Mouse (Mus musculus): ENCODE measurements around the gene Pde4d. TPM values are rescaled to one million over a fixed set of nuclear protein-coding genes. Genes with fewer than 3 reads are reported as not detected.

Gene Pde4d
- polyA plus RNA-seq, 1 experiment from 2014 or later = 29.2 TPM

DNA sequence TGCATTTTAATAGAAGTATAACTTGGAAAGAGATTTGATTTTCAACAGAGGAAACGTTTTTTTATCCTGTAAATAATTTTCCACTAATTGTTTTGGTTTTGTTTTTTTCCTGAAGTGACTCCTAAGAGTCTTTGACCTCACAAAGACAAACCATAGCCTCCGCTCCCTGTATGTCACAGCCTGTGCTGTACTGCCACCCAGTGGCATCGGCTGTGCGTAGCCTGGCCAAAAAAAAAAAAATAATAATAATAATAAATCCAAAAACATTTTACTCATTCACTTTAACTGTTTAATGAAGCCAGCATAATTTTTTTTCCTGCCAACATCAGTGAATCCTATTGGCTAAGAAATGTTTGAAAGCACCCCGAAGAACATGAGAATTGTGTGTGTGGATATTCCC, 1309.5 kb downstream of the Pde4d start:
- H3K4me2 ChIP-seq (ENCODE audit: low read length) = no peak overlapping the region
- WGBS = 38% methylated on average over 5 of the region's 5 CpGs
- H3K36me3 ChIP-seq (ENCODE audit: control insufficient read depth, insufficient read depth, low read length) = 0 out of 2 replicates have a peak, but pooled peaks cover 2% of the 10 kb centered on the region
- no peaks in the 10 kb centered on the region for H3K9me3 ChIP-seq (ENCODE audit: control insufficient read depth, low read length)
- no peak for ATAC-seq (ENCODE audit: insufficient number of reproducible peaks, insufficient read depth, low FRiP score, low read depth)
- 0 out of 4 replicates have a peak overlapping the region, but pooled peaks of 1 of the 2 experiments have one; percentile 21 for H3K27ac ChIP-seq (replicated peaks in 1 of 2; ENCODE audit: control insufficient read depth in 1 of 2, insufficient read depth in 1 of 2, low read depth in 2 of 2, low read length in 2 of 2)
- H3K9ac ChIP-seq (ENCODE audit: low read length) = no peak overlapping the region
- peaks cover 2 to 10% of the 10 kb centered on the region in 2 experiments; a peak in 3 of 4 replicates for H3K4me1 ChIP-seq (ENCODE audit: control insufficient read depth in 2 of 2, insufficient read depth in 2 of 2, low read length in 2 of 2)
- H3K27me3 ChIP-seq (ENCODE audit: control insufficient read depth, insufficient read depth, low read length) = no peaks in the 10 kb centered on the region
- no peak overlapping the region for H3K4me3 ChIP-seq (ENCODE audit: control insufficient read depth in 1 of 2, insufficient read depth in 1 of 2, low read depth in 1 of 2, low read length in 2 of 2)

DNA sequence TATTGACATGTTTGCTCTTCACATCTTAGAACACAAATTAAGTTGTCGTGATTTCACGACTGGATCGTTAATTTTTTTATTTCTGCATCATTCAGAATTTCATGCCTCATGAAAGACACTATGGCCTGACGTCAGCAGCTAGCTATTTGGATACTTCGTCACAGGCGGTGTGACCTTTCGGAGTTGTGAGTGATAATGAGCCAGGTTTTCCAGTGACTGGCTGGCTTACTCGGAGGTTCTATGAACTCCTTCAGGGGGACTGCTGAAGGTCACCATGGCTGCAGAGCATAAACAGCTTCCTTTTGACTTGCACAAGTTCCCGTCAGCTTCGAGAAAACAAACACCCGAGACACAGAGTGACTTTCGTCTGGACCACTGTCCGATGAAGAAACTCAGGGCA, 1311.3 kb downstream of the Pde4d start:
- H3K4me3 ChIP-seq (ENCODE audit: control insufficient read depth in 1 of 2, insufficient read depth in 1 of 2, low read depth in 1 of 2, low read length in 2 of 2) = no peak overlapping the region
- no peak for ATAC-seq (ENCODE audit: insufficient number of reproducible peaks, insufficient read depth, low FRiP score, low read depth)
- peak overlapping the region; percentile 36 to 60 for H3K27ac ChIP-seq (replicated peaks in 1 of 2; ENCODE audit: control insufficient read depth in 1 of 2, insufficient read depth in 1 of 2, low read depth in 2 of 2, low read length in 2 of 2)
- no peaks in the 10 kb centered on the region for H3K27me3 ChIP-seq (ENCODE audit: control insufficient read depth, insufficient read depth, low read length)
- H3K4me2 ChIP-seq (ENCODE audit: low read length) = no peak overlapping the region
- H3K36me3 ChIP-seq (ENCODE audit: control insufficient read depth, insufficient read depth, low read length) = 0 out of 2 replicates have a peak, but pooled peaks cover 2% of the 10 kb centered on the region
- WGBS = 35% methylated on average over 13 of the region's 13 CpGs
- H3K9me3 ChIP-seq (ENCODE audit: control insufficient read depth, low read length) = no peaks in the 10 kb centered on the region
- peaks cover 2 to 10% of the 10 kb centered on the region in 2 experiments; a peak in 3 of 4 replicates for H3K4me1 ChIP-seq (ENCODE audit: control insufficient read depth in 2 of 2, insufficient read depth in 2 of 2, low read length in 2 of 2)
- no peak overlapping the region for H3K9ac ChIP-seq (ENCODE audit: low read length)

DNA sequence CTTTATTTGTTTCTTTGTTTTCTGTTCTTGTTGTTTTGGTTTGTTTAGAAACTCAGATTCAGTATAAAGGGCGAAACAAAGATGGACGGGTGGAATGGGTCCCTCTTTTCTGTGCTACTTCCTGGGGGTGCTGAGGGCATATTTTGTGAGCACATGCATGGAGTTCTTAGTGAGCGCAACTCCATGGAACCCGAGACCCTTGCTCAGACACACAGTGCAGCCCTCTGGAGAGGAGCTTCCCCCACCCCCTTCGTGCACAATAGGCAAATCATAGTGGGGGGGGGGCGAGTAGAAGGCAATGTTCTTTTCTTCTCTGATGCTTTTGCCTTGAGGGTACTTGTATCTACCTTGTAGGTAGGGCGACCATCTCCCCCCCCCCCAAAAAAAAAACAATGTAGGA, 1325.0 kb downstream of the Pde4d start:
- ATAC-seq (ENCODE audit: insufficient number of reproducible peaks, insufficient read depth, low FRiP score, low read depth) = no peak
- Histone ChIP-seq H3K4me2 (ENCODE audit: low read length) (no peak overlapping the region), H3K4me3 (ENCODE audit: control insufficient read depth in 1 of 2, insufficient read depth in 1 of 2, low read depth in 1 of 2, low read length in 2 of 2) (no peak overlapping the region), H3K36me3 (ENCODE audit: control insufficient read depth, insufficient read depth, low read length) (peaks cover 25% of the 10 kb centered on the region), H3K9ac (ENCODE audit: low read length) (no peak overlapping the region), H3K27ac (replicated peaks in 1 of 2; ENCODE audit: control insufficient read depth in 1 of 2, insufficient read depth in 1 of 2, low read depth in 2 of 2, low read length in 2 of 2) (peak overlapping the region in 1 of 2 experiments; percentile 78; a peak in 1 of 4 replicates), H3K27me3 (ENCODE audit: control insufficient read depth, insufficient read depth, low read length) (no peaks in the 10 kb centered on the region), H3K9me3 (ENCODE audit: control insufficient read depth, low read length) (no peaks in the 10 kb centered on the region), H3K4me1 (ENCODE audit: control insufficient read depth in 2 of 2, insufficient read depth in 2 of 2, low read length in 2 of 2) (peaks cover 5 to 15% of the 10 kb centered on the region in 2 experiments)
- 71% methylated on average over 7 of the region's 7 CpGs for WGBS

DNA sequence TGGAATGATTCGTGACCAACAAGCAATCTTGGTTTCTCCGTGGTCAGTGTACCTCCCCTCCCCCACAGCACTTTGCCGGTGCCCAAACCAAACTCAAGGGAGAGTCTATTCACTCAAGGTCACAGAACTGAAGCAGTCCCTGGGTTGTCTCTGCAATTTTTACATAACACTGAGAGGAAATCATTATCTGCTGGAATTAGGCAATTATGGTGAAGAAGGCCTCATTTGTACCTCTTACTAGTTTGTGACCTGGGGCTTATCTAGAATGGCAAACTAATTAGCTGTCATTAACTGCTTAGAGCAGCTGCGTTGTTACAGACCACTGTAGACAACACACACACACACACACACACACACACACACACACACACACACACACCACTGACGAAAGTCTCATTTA, 1325.4 kb downstream of the Pde4d start:
- Histone ChIP-seq H3K4me3 (ENCODE audit: control insufficient read depth in 1 of 2, insufficient read depth in 1 of 2, low read depth in 1 of 2, low read length in 2 of 2) (no peak overlapping the region), H3K36me3 (ENCODE audit: control insufficient read depth, insufficient read depth, low read length) (peaks cover 20% of the 10 kb centered on the region), H3K9me3 (ENCODE audit: control insufficient read depth, low read length) (no peaks in the 10 kb centered on the region), H3K9ac (ENCODE audit: low read length) (no peak overlapping the region), H3K4me2 (ENCODE audit: low read length) (peak overlapping the region; percentile 66; the same call in 1 of the 2 replicates), H3K27me3 (ENCODE audit: control insufficient read depth, insufficient read depth, low read length) (no peaks in the 10 kb centered on the region), H3K4me1 (ENCODE audit: control insufficient read depth in 2 of 2, insufficient read depth in 2 of 2, low read length in 2 of 2) (peaks cover 5 to 15% of the 10 kb centered on the region in 2 experiments), H3K27ac (replicated peaks in 1 of 2; ENCODE audit: control insufficient read depth in 1 of 2, insufficient read depth in 1 of 2, low read depth in 2 of 2, low read length in 2 of 2) (peak overlapping the region; percentile 72 to 78; a peak in 2 of 4 replicates)
- ATAC-seq (ENCODE audit: insufficient number of reproducible peaks, insufficient read depth, low FRiP score, low read depth) = no peak
- 10% methylated on average over 5 of the region's 5 CpGs for WGBS

DNA sequence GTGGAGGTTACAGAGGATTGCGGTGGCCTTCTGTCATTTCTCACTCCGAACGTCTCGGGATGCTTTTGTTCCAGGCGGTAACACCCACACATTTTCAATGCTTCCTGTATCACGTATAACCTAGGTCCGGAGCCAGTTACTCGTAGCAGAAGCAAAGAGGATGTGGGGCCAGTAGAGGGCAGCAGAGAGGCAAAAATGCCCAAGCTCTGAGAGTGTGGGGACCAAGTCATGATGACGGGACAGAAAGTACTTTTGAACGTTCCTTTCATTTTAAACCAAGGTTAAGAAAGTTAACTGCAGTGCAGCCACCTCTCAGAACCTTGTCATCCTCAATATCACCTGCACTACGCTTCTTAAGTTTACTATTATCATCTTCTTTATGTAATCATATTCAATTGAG, 1326.4 kb downstream of the Pde4d start:
- Histone ChIP-seq H3K4me3 (ENCODE audit: control insufficient read depth in 1 of 2, insufficient read depth in 1 of 2, low read depth in 1 of 2, low read length in 2 of 2) (peak overlapping the region; percentile 30 to 38), H3K4me1 (ENCODE audit: control insufficient read depth in 2 of 2, insufficient read depth in 2 of 2, low read length in 2 of 2) (peaks cover 5 to 15% of the 10 kb centered on the region in 2 experiments), H3K36me3 (ENCODE audit: control insufficient read depth, insufficient read depth, low read length) (peaks cover 18% of the 10 kb centered on the region), H3K27ac (replicated peaks in 1 of 2; ENCODE audit: control insufficient read depth in 1 of 2, insufficient read depth in 1 of 2, low read depth in 2 of 2, low read length in 2 of 2) (peak overlapping the region; percentile 72 to 78), H3K27me3 (ENCODE audit: control insufficient read depth, insufficient read depth, low read length) (no peaks in the 10 kb centered on the region), H3K9ac (ENCODE audit: low read length) (peak overlapping the region; percentile 72), H3K9me3 (ENCODE audit: control insufficient read depth, low read length) (no peaks in the 10 kb centered on the region), H3K4me2 (ENCODE audit: low read length) (peak overlapping the region; percentile 66)
- peak; percentile 79 for ATAC-seq (ENCODE audit: insufficient number of reproducible peaks, insufficient read depth, low FRiP score, low read depth)
- WGBS = 1% methylated on average over 11 of the region's 11 CpGs

DNA sequence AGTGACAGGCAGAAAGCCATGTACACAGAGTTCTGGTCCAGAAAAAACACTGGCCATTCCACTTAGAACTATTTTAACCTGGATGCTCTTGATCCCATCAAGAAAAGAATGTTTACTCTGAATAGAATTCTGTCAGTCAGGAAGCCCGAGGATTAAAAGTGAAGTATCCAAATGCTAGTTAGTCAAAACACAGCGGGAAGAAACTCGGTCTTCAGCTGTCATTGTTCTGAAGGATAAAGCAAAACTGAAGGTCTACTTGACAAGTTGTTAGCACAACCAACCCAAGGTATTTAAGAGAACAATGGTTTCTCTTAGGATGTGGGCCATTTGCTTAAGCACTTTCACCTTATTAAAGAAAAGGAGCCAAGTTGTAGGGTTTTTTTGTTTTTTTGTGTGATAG, 1327.2 kb downstream of the Pde4d start:
- Histone ChIP-seq H3K9me3 (ENCODE audit: control insufficient read depth, low read length) (no peaks in the 10 kb centered on the region), H3K36me3 (ENCODE audit: control insufficient read depth, insufficient read depth, low read length) (peaks cover 13% of the 10 kb centered on the region; the same call in 1 of the 2 replicates), H3K4me2 (ENCODE audit: low read length) (no peak overlapping the region), H3K27ac (replicated peaks in 1 of 2; ENCODE audit: control insufficient read depth in 1 of 2, insufficient read depth in 1 of 2, low read depth in 2 of 2, low read length in 2 of 2) (no peak overlapping the region), H3K4me3 (ENCODE audit: control insufficient read depth in 1 of 2, insufficient read depth in 1 of 2, low read depth in 1 of 2, low read length in 2 of 2) (no peak overlapping the region), H3K27me3 (ENCODE audit: control insufficient read depth, insufficient read depth, low read length) (no peaks in the 10 kb centered on the region), H3K9ac (ENCODE audit: low read length) (no peak overlapping the region), H3K4me1 (ENCODE audit: control insufficient read depth in 2 of 2, insufficient read depth in 2 of 2, low read length in 2 of 2) (peaks cover 5 to 15% of the 10 kb centered on the region in 2 experiments)
- 31% methylated on average over 3 of the region's 3 CpGs for WGBS
- no peak for ATAC-seq (ENCODE audit: insufficient number of reproducible peaks, insufficient read depth, low FRiP score, low read depth)

DNA sequence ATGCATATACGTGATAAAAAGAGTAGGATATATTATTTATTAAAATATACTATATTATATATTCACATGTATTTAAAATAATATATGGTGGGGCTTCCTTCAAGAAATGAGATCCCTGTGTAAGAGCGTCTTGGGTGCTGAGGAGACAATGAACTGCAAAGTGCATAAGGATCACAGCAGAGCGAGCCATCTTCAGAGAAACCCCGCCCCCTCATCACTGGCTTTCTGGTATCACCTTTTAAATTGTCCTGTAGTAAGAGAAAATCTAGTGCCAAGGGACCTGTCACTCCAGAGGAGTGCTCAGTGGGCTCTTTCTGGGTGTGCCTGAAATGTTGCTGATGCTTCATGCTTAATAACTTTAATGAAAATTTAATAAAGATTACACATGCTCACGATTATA, 1327.7 kb downstream of the Pde4d start:
- Histone ChIP-seq H3K27me3 (ENCODE audit: control insufficient read depth, insufficient read depth, low read length) (no peaks in the 10 kb centered on the region), H3K4me1 (ENCODE audit: control insufficient read depth in 2 of 2, insufficient read depth in 2 of 2, low read length in 2 of 2) (peaks cover 5 to 15% of the 10 kb centered on the region in 2 experiments), H3K9ac (ENCODE audit: low read length) (no peak overlapping the region), H3K36me3 (ENCODE audit: control insufficient read depth, insufficient read depth, low read length) (peaks cover 9% of the 10 kb centered on the region; the same call in 1 of the 2 replicates), H3K9me3 (ENCODE audit: control insufficient read depth, low read length) (no peaks in the 10 kb centered on the region), H3K4me2 (ENCODE audit: low read length) (no peak overlapping the region), H3K27ac (replicated peaks in 1 of 2; ENCODE audit: control insufficient read depth in 1 of 2, insufficient read depth in 1 of 2, low read depth in 2 of 2, low read length in 2 of 2) (no peak overlapping the region), H3K4me3 (ENCODE audit: control insufficient read depth in 1 of 2, insufficient read depth in 1 of 2, low read depth in 1 of 2, low read length in 2 of 2) (no peak overlapping the region)
- WGBS = 87% methylated on average over 5 of the region's 5 CpGs
- ATAC-seq (ENCODE audit: insufficient number of reproducible peaks, insufficient read depth, low FRiP score, low read depth) = no peak

DNA sequence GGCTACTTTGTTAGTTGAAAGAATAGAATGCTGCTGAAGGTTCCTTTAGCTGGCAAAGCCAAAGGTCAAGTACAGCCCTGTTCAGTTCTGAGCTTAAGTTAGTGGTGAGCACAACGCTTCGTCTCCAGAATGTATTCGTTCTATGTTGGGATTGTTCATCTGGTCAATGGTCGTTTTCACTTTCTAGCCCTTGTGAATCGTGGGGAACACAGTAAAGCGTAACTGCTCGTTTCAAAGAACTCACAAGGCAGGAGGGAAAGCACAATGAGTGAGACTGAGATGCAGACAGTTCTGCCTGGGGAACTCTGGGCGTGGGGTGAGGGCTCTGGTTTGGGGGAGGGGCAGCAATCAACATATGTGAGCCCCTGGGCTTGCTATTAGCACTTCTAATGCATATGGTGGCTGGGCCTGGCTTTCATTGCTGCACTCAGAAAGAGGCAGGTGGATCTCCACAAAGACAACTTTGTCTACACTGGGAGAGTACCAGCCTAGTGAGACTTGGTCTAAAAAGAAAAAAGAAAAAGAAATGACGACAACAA, 1328.6 kb downstream of the Pde4d start:
- ATAC-seq (ENCODE audit: insufficient number of reproducible peaks, insufficient read depth, low FRiP score, low read depth) = no peak
- no peaks in the 10 kb centered on the region for H3K36me3 ChIP-seq (ENCODE audit: control insufficient read depth, insufficient read depth, low read length)
- H3K4me1 ChIP-seq (ENCODE audit: control insufficient read depth in 2 of 2, insufficient read depth in 2 of 2, low read length in 2 of 2) = peaks cover 5 to 15% of the 10 kb centered on the region in 2 experiments
- no peaks in the 10 kb centered on the region for H3K9me3 ChIP-seq (ENCODE audit: control insufficient read depth, low read length)
- no peak overlapping the region for H3K27ac ChIP-seq (replicated peaks in 1 of 2; ENCODE audit: control insufficient read depth in 1 of 2, insufficient read depth in 1 of 2, low read depth in 2 of 2, low read length in 2 of 2)
- H3K4me2 ChIP-seq (ENCODE audit: low read length) = no peak overlapping the region
- H3K9ac ChIP-seq (ENCODE audit: low read length) = no peak overlapping the region
- H3K27me3 ChIP-seq (ENCODE audit: control insufficient read depth, insufficient read depth, low read length) = no peaks in the 10 kb centered on the region
- WGBS = 63% methylated on average over 9 of the region's 9 CpGs
- no peak overlapping the region for H3K4me3 ChIP-seq (ENCODE audit: control insufficient read depth in 1 of 2, insufficient read depth in 1 of 2, low read depth in 1 of 2, low read length in 2 of 2)
